Mouse (Mus musculus) CD4-positive, CD25-positive, alpha-beta regulatory T cell, adult 4 months (primary cell): ENCODE results near the gene Hsph1. TPM values are rescaled to one million over a fixed set of nuclear protein-coding genes. Genes with fewer than 3 reads are reported as not detected.

Experiments
- ATAC-seq: one replicate; pipeline ENCODE4 v1.8.0; 2017
- polyA plus RNA-seq, 2 experiments: library from polyadenylated mRNA; unstranded; fragments of 100-300 nt; shearing (Covaris generic); gene quantifications; one replicate each; pipeline ENCODE4 v1.2.1; 2017

Hsph1 gene
- polyA plus RNA-seq, result 10 to 100 TPM; 20.7 to 35.2 TPM

DNA sequence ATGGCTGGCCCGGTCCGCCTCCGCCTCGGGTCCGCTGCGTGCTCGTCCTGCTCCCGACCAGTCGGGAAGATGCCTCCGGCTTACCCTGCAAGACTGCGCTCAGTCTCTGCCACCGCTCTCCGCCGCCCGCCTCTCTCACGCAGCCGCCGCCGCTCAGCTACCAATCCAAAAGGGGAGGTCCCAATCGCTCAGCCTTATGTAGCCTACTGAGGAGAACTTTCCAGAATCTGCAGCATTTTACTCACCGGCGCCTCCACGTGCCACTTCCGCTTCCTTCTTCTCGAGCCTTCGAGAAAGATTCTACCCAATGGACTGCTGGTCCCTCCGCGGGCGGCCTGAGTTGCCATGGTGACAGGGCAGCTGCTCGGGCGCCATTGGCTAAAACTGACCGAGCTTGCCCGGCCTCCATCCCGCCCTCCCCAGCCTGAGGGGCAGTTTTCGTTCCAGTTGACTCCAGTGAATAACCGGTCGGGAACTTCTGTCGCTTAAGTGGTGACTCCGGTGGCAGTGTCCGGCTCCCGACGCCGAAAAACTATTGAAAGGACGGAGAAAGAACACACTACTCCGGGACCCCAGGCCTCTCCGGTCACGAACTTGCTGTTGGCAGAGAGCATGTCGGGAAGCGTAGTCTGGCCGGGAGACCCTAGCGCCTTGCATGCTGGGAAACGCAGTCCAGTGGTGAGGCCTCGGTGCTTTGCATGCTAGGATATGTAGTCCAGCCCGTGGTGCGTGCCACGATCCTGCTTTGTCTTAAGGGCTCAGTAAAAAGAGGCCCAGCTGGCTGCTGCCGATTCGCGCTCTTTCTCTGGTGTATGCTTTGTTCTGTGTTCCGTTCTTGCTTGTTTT lies at the start of gene Hsph1:
TSS of gene Hsph1 (minus strand) at position 302 of the 846 bp plus-strand sequence.
- peak; percentile 87 for ATAC-seq

GRCm38 (mm10) chr5:149680946-149681345 lies 44.8 kb upstream of the Hsph1 start:
- no peak for ATAC-seq

- ATAC-seq, result no peak
Observed at GRCm38 (mm10) chr5:149679886-149680285, 43.7 kb upstream of the Hsph1 start.

- no peak for ATAC-seq
Observed at GRCm38 (mm10) chr5:149679362-149679761, 43.2 kb upstream of the Hsph1 start.

- no peak for ATAC-seq
Observed at GRCm38 (mm10) chr5:149678990-149679348, 42.8 kb upstream of the Hsph1 start.

- peak; percentile 88 for ATAC-seq
Observed at GRCm38 (mm10) chr5:149678100-149678989, 42.2 kb upstream of the Hsph1 start, which contains the start of gene B3glct. Gene B3glct (plus strand): TSS chr5:149678230.

DNA sequence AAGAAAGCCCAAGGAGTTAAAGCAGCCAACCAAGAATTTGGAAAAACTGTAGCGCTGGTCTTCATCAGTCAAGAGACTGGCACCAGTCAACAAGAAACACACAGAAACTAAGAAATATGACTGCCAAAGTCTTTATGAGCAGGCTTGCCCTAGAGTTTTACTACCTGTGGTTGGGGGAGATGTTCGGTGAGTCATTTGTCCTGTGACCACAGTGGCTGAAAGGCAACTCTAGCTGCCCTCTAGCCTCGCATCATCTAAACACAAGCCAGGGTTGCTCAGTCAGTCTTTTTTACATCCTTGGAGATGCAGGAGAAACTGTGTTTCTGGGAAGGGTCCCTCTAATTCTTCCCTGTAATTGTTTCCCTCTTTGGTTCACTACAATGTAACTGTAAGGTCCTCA lies 41.0 kb upstream of the Hsph1 start:
- ATAC-seq, result no peak

- no peak for ATAC-seq
Observed at GRCm38 (mm10) chr5:149663417-149663816, 27.2 kb upstream of the Hsph1 start.

DNA sequence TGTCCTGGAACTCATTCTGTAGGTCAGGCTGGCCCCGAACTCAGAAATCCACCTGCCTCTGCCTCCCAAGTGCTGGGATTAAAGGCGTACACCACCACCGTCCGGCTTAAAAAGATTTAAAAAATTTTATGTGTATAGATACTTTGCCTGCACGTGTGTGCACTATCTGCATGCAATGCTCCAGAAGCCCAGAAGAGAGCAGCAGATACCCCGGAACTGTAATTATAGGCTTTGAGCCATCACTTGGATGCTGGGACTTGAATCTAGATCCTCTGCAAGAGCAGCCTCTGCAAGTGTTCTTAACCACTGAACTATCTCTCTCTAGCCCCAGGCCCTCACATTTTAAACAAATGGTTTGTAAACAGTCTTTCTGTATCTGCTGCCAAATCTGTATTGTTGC lies 26.8 kb upstream of the Hsph1 start:
- no peak for ATAC-seq

DNA sequence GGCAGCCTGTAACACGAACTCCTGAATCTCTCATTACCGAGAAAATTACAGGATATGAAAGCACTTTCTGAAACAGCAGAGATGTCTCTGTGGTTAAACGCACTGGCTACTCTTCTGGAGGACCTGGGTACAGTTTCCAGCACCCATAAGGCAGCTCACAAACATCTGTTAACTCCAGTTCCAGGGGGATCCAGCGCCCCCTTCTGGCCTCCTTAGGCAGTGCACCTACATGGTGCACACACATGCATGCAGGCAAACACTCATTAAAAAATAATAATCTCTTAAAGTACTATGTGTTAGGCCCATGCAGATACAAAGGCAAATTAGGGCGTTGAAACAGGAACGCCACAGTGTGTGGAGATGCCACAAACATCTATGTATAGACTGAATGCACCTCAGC lies 25.3 kb upstream of the Hsph1 start:
- ATAC-seq, result no peak

DNA sequence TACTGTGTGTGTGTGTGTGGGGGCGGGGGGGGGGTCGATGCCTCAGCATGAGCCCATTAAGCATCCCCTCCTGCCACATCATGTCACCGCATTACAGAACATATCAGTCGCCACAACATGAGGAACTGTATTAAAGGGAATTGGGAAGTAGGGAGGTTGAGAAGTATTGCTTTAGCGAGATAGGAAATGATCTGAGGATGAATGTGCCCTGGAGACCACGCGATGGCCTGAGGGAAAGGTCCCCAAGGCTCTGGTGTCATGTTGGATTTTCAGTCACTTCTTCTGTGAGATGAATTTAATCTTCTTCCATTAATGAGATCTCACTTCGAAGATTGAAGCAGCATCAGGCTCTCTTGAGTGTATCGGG lies 23.2 kb upstream of the Hsph1 start:
- no peak for ATAC-seq

- ATAC-seq, result no peak
Observed at GRCm38 (mm10) chr5:149658741-149659413, 22.7 kb upstream of the Hsph1 start.

GRCm38 (mm10) chr5:149658022-149658421 lies 21.8 kb upstream of the Hsph1 start:
- ATAC-seq, result no peak

DNA sequence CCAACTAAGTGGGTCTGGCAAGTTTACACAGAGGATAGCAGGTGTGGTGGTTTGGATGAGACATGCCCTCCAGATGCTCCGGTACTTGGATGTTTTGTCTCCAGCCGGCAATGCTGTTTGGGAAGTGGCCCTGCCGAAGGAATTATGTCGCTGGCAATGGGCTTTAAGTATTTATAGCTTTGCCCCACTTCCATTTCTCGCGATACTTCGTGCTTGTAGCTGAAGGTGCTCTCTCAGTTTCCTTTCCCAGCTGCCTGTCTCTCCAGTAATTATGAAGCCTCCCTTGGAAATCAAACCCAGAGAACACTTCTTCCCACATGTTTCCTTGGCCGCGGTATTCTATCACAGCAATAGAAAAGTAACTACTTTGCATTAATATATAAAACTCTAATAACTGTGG lies 19.5 kb upstream of the Hsph1 start:
- no peak for ATAC-seq

GRCm38 (mm10) chr5:149650179-149650553 lies 14.0 kb upstream of the Hsph1 start:
- ATAC-seq, result no peak

GRCm38 (mm10) chr5:149649499-149650178 lies 13.5 kb upstream of the Hsph1 start:
- ATAC-seq, result no peak

DNA sequence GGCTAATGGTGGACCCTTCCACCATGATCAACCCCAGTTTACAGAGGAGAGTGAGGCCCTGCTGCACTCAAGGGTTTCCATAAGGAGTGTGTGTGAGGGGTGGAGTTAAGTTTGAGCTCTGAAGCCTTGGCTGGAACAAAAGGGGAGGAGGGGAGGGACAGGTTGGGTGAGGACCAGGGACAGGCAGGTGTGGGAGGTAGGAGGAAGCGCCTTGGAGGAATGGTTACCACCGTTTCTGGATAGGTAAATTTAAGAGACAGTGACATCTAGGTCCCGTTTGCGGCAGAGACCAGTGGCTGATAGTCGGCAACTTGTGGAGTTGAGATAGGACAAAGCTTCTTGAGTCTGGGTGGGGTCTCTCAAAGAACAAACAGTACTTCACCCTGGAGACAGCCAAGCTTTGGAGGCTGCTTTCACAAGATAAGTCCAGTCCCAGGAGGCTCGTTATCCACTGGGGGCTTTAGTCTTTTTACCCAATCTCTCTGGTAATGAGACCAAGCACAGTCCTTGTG lies 12.8 kb upstream of the Hsph1 start:
- ATAC-seq, result no peak

- no peak for ATAC-seq
Observed at GRCm38 (mm10) chr5:149648196-149648595, 12.0 kb upstream of the Hsph1 start.

GRCm38 (mm10) chr5:149647367-149648115 lies 11.4 kb upstream of the Hsph1 start:
- no peak for ATAC-seq

- no peak for ATAC-seq
Observed at GRCm38 (mm10) chr5:149642783-149643509, 6.8 kb upstream of the Hsph1 start.

- ATAC-seq, result no peak
Observed at GRCm38 (mm10) chr5:149642366-149642765, 6.2 kb upstream of the Hsph1 start.
